ENCODE assay signal across 8 mouse cellular contexts in the genomic region with DNA sequence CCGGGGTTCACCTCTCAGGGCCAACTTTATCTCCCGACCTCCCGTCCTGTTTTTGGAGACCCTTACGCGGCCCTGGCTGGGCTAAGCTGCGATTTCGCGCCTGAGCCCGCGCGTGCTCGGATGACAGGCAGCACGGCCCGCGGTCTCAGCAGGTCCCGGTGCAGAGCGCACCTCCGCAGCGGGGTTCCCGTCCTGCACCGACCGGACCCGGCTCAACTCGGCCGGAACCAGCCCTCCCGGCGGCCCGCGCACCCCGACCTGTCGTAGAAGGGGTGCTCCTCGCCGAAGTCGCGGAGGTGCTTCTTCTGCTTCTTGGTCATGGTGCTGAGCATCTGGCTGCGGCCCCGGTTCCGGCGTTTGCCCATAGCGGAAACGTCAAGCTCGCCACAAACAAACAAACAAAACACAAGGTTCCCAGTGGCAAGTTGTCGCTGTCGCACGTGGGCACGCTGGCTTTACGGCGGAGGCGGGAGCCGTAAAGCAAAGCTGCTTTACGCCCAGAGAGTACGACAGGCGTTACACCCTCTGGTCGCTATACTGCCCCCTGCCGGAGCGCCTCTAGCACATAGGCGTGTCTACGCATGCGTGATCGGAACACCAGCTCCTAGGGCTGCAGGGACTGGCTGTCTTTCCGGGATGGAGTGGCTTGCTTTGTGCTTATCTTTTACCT. TPM values are rescaled to one million over a fixed set of nuclear protein-coding genes. Genes with fewer than 3 reads are reported as not detected.
DNase-seq lines count a peak whose midpoint lies in the region; ATAC-seq and TF ChIP-seq lines count a peak whose summit lies in the region.

Gene Diexf, minus strand, starts transcription at position 487 of the 670 bp plus-strand sequence.

- no peaks in the 10 kb centered on the region; the same call in 1 of the 2 replicates for H3K4me1 ChIP-seq in bone marrow, adult 2 months (ENCODE audit: control insufficient read depth, insufficient read depth, low read length)
- H3K4me1 ChIP-seq in embryonic facial prominence, embryonic 15.5 days: peaks cover 13% of the 10 kb centered on the region
- peaks cover 5% of the 10 kb centered on the region; the same call in 1 of the 2 replicates for H3K4me1 ChIP-seq in limb, embryonic 14.5 days (ENCODE audit: control insufficient read depth, insufficient read depth, low read length)
- 0 out of 2 replicates have a peak, but pooled peaks cover 3% of the 10 kb centered on the region for H3K4me1 ChIP-seq in midbrain, postnatal 0 days (ENCODE audit: insufficient read depth, low read length)

- under 1% methylated on average over 61 of the region's 61 CpGs for WGBS in bone marrow, adult 2 months
- under 1% methylated on average over 61 of the region's 61 CpGs for WGBS in embryonic facial prominence, embryonic 15.5 days
- WGBS in limb, embryonic 14.5 days: under 1% methylated on average over 61 of the region's 61 CpGs
- under 1% methylated on average over 61 of the region's 61 CpGs for WGBS in midbrain, postnatal 0 days

- peak within 1 kb of the TSS; percentile 86 for H3K4me3 ChIP-seq in bone marrow, adult 2 months (replicated peaks; ENCODE audit: control insufficient read depth, low read depth, low read length)
- peak within 1 kb of the TSS; percentile 96 for H3K4me3 ChIP-seq in embryonic facial prominence, embryonic 15.5 days (replicated peaks)
- H3K4me3 ChIP-seq in limb, embryonic 14.5 days (replicated peaks; ENCODE audit: low read length): peak within 1 kb of the TSS; percentile 98
- H3K4me3 ChIP-seq in midbrain, postnatal 0 days (ENCODE audit: low read depth, low read length): peak within 1 kb of the TSS; percentile 90

- H3K4me2 ChIP-seq in embryonic facial prominence, embryonic 15.5 days (replicated peaks): peak within 1 kb of the TSS; percentile 69
- H3K4me2 ChIP-seq in limb, embryonic 14.5 days (replicated peaks; ENCODE audit: low read depth, low read length, severe bottlenecking): peak within 1 kb of the TSS; percentile 66
- peak within 1 kb of the TSS; percentile 57 for H3K4me2 ChIP-seq in midbrain, postnatal 0 days (ENCODE audit: low read depth, low read length, poor library complexity, severe bottlenecking)

- H3K36me3 ChIP-seq in embryonic facial prominence, embryonic 15.5 days: peaks cover 19% of the 10 kb centered on the region
- peaks cover 22% of the 10 kb centered on the region for H3K36me3 ChIP-seq in limb, embryonic 14.5 days (ENCODE audit: control insufficient read depth, insufficient read depth, low read length)
- H3K36me3 ChIP-seq in midbrain, postnatal 0 days (ENCODE audit: insufficient read depth, low read length): peaks cover 11% of the 10 kb centered on the region

- H3K9me3 ChIP-seq in embryonic facial prominence, embryonic 15.5 days (replicated peaks): no peaks in the 10 kb centered on the region
- H3K9me3 ChIP-seq in limb, embryonic 14.5 days (ENCODE audit: control insufficient read depth, low read length): no peaks in the 10 kb centered on the region
- no peaks in the 10 kb centered on the region for H3K9me3 ChIP-seq in midbrain, postnatal 0 days (ENCODE audit: low read length)

- DNase-seq in 416B (ENCODE audit: low read depth): peak; percentile 97
- DNase-seq in heart, adult 8-10 months (ENCODE audit: low spot score): peak; percentile 95
- DNase-seq in kidney, adult 9 months: peak; percentile 97
- peak; percentile 99 for DNase-seq in limb, embryonic 14.5 days (ENCODE audit: low spot score)
- DNase-seq in midbrain, postnatal 0 days (ENCODE audit: low spot score): peak; percentile 99
- DNase-seq in spleen, postnatal 14 days (ENCODE audit: low spot score in 2 of 2): peak; percentile 92 to 97

- peak; percentile 70; the same call in 1 of the 2 replicates for TF ChIP-seq POLR2A in bone marrow, adult 2 months (IDR thresholded peaks at IDR 0.05; ENCODE audit: borderline replicate concordance, control insufficient read depth, low read depth, low read length)
- peak; percentile 52; the same call in 1 of the 2 replicates for TF ChIP-seq POLR2A in limb, embryonic 14.5 days (IDR thresholded peaks at IDR 0.05; ENCODE audit: borderline replicate concordance, extremely low read depth, insufficient read depth, insufficient read length)

- peak within 1 kb of the TSS; percentile 90 for H3K9ac ChIP-seq in embryonic facial prominence, embryonic 15.5 days
- H3K9ac ChIP-seq in limb, embryonic 14.5 days (ENCODE audit: low read depth, low read length, severe bottlenecking): peak within 1 kb of the TSS; percentile 82
- peak within 1 kb of the TSS; percentile 76 for H3K9ac ChIP-seq in midbrain, postnatal 0 days (replicated peaks; ENCODE audit: low read length, poor library complexity, severe bottlenecking)

- TF ChIP-seq CTCF in bone marrow, adult 2 months (IDR thresholded peaks at IDR 0.05; ENCODE audit: control insufficient read depth, insufficient read depth, low read length): peak; percentile 96
- peak; percentile 98 for TF ChIP-seq CTCF in midbrain, postnatal 0 days (IDR thresholded peaks at IDR 0.05)

- ATAC-seq in embryonic facial prominence, embryonic 15.5 days (ENCODE audit: insufficient number of reproducible peaks, low FRiP score, low TSS enrichment, low read depth): peak; percentile 86
- peak; percentile 91 for ATAC-seq in limb, embryonic 14.5 days (ENCODE audit: low FRiP score, low read depth)
- ATAC-seq in midbrain, postnatal 0 days (ENCODE audit: low FRiP score): peak; percentile 92

- H3K27me3 ChIP-seq in embryonic facial prominence, embryonic 15.5 days: no peaks in the 10 kb centered on the region
- no peaks in the 10 kb centered on the region for H3K27me3 ChIP-seq in limb, embryonic 14.5 days (ENCODE audit: control insufficient read depth, insufficient read depth, low read length)
- H3K27me3 ChIP-seq in midbrain, postnatal 0 days (ENCODE audit: insufficient read depth, low read length): no peaks in the 10 kb centered on the region

- peak within 1 kb of the TSS; percentile 31 for H3K27ac ChIP-seq in bone marrow, adult 2 months (ENCODE audit: control insufficient read depth, insufficient read depth, low read depth, low read length, poor library complexity)
- H3K27ac ChIP-seq in embryonic facial prominence, embryonic 15.5 days (replicated peaks): 0 out of 2 replicates have a peak within 1 kb of the TSS, but pooled peaks have one; percentile 36
- no peak within 1 kb of the TSS for H3K27ac ChIP-seq in limb, embryonic 14.5 days (replicated peaks; ENCODE audit: low read depth, low read length)
- H3K27ac ChIP-seq in midbrain, postnatal 0 days (ENCODE audit: low read depth, low read length): peak within 1 kb of the TSS; percentile 77

RNA-seq across cellular contexts. Expression of gene Diexf, which starts in this region (rescaled TPM):
- 6.4 and 6.6 TPM in 2 replicates for polyA plus RNA-seq in bone marrow, adult 2 months (2011; ENCODE audit: insufficient read depth, insufficient read length, low replicate concordance, missing spikeins)
- 8.2 and 8.6 TPM in 2 replicates for polyA plus RNA-seq in embryonic facial prominence, embryonic 15.5 days (2015; fragmentation: Nextera tagmentation; extraction: Ambion mirVana)
- total RNA-seq in heart, adult 8-10 months (2022): 1 to 10 TPM; 7.4 to 9.8 (median 9.0) TPM
- polyA plus RNA-seq in limb, embryonic 14.5 days (2012; rRNA removed): 33.4 and 43.6 TPM in 2 replicates
- 8.9 and 10.6 TPM in 2 replicates for polyA plus RNA-seq in limb, embryonic 14.5 days (2014; fragmentation: Nextera tagmentation; extraction: Ambion mirVana)
- total RNA-seq in midbrain, postnatal 0 days (2014; rRNA removed): 14.4 and 15.5 TPM in 2 replicates
- 3.4 and 3.9 TPM in 2 replicates for polyA plus RNA-seq in midbrain, postnatal 0 days (2015; fragmentation: Nextera tagmentation; extraction: Ambion mirVana)
